Mouse (Mus musculus) CD4-positive naive resting alpha-beta T cell, adult 76 days (primary cell): ENCODE results near the gene Hoxa4. TPM values are rescaled to one million over a fixed set of nuclear protein-coding genes. Genes with fewer than 3 reads are reported as not detected.

ENCODE experiments used
- total RNA-seq: library from RNA; stranded (reverse); gene quantifications from one replicate; pipeline ENCODE4 v1.2.4, GENCODE M21; 2023

The Hoxa4 gene
- total RNA-seq = not detected

GRCm38 (mm10) chr6:52190906-52191810 lies at the start of gene Hoxa4:
Gene Hoxa4 (minus strand): TSS chr6:52191753.

GRCm38 (mm10) chr6:52240389-52241000 lies 48.9 kb upstream of the Hoxa4 start, which contains the start of gene Hoxa10:
Gene Hoxa10 (minus strand): TSS chr6:52240854.

GRCm38 (mm10) chr6:52230516-52231165 lies 39.1 kb upstream of the Hoxa4 start, which contains the start of gene Hoxa9:
Gene Hoxa9 (minus strand): TSS chr6:52231089.

DNA sequence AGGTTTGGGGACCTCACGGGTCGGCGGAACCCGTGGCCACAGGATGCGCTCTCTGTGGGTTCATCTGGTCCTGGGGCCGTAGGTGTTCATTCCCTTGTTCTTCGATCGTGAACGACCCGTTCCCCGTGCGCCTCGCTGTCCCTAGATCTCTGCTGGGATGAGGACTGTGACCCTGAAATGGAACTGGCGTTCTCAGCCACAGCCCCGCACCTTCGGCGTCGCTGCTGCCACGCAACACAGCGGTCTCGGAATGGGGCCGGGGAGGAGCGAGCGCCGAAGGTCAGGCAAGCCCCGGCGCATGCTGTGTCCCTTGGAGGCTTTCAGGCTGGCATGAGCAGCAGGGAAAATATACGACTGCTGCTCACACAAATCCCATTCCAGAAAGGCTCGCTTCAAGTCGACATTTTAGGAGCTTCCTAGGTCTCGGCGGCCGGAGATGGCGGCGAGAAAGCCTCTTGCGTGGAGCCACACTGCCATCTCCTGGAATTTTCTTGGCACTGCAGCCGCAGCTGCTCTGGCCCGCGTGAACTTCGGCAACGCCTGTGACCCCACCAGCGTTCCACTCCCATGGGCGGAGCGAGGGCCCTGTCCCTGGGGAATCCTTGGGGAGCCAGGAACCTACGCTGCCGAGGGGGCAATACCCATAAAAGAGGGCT lies 29.9 kb upstream of the Hoxa4 start, which contains the start of gene Hoxa7:
Gene Hoxa7, minus strand, starts transcription at position 518 of the 656 bp plus-strand sequence.

DNA sequence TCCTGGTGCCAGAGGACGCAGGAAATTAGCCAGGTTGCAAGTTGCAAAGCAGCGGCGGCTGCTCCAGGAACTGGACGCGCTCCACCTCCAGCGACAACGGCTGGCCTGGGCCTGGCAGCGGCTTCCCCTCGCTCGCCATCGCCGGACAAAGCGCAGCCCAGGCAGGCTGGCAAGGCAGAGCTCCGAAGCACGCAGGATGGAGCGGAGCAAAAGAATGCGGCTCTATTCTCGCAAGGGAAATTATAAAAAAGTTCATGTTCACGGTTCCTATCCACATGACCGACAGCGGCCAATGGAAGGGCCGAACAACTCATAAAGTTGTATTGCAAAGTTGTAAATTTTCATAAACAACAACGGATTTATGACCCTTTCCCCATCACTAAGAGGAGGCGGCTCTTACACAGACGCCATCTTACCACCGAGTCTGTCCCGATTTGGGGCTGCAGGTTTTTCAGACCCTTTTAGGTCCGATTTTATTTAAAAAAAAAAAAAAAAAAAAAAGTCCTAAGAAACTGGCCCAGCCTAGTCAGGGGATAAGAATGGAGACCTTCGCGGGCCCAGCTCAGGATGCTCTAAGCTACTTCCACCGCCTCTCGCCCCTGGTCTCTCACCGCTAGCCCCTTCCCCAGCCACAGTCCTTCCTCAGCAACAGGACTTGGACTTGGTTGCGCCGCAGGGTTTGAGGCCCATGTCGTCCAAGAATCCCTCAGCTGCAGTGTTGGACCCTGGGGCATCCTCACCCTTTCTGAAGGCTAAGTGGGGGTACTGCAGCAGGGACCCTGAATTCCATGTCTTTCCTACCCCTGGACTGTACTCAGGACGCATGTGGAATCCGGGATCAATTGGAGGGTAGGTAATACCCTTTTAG lies 21.8 kb upstream of the Hoxa4 start, which contains the start of the genes Hoxa3 and Gm28308:
Gene Hoxa3, minus strand, starts transcription at position 218 of the 868 bp plus-strand sequence.
Gene Gm28308, minus strand, starts transcription at position 221 of the 868 bp plus-strand sequence.

DNA sequence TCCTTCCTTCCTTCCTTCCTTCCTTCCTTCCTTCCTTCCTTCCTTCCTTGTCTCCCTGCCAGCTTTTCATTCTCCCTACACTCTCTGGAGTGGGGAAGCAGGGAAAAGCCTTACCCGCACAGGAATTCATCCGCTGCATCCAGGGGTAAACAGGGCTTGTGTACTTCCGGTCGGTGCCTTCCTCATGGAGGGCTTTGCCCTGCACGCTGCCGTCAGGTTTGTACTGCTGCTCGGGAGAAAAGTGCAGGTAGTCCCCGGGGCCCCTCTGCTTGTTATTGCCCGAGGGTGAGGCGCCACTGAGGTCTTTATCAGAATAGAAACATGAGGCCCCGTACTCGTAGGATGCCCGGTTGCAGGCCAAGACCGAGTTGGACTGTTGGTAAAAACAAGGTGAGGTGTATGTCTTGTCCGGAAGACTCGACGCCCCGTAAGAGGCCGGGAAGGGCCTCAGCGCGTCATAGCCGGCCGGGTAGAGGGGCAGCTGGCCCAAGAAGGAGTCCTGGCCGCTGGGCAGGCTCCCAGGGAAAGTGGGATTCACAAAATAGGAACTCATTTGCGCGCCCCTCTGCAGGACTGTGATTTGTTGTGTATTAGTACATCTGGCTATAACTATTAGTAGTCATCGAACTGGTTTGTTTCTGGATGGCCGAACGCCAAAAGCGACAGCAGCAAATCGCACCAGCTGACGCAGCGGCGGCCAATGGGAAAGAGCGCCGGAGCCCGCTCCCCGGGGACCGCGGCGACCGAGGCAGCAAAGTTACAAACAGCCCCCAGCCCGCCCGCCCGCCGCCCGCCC lies 16.7 kb upstream of the Hoxa4 start, which contains the start of gene Hoxa6:
Gene Hoxa6, minus strand, starts transcription at position 651 of the 796 bp plus-strand sequence.

DNA sequence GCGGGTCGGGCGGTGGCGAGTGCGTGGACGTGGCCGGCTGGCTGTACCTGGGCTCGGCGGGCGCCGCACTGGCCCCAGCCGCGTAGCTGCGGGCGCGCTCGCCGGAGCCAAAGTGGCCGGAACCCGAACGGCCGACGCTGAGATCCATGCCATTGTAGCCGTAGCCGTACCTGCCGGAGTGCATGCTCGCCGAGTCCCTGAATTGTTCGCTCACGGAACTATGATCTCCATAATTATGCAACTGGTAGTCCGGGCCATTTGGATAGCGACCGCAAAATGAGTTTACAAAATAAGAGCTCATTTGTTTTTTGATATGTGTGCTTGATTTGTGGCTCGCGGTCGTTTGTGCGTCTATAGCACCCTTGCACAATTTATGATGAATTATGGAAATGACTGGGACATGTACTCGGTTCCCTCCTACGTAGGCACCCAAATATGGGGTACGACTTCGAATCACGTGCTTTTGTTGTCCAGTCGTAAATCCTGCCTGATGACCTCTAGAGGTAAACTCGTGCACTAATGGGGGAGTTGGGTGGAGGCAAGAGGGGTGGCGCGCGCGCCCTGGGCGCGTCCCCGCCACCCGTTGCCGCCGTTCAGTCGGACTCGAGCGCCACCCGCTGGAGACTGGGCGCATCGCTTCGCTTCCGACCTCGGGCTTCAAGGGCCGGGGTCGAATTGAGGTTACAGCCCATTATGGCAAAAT lies 12.6 kb upstream of the Hoxa4 start, which contains the start of gene Hoxa5:
Gene Hoxa5, minus strand, starts transcription at position 538 of the 703 bp plus-strand sequence.

DNA sequence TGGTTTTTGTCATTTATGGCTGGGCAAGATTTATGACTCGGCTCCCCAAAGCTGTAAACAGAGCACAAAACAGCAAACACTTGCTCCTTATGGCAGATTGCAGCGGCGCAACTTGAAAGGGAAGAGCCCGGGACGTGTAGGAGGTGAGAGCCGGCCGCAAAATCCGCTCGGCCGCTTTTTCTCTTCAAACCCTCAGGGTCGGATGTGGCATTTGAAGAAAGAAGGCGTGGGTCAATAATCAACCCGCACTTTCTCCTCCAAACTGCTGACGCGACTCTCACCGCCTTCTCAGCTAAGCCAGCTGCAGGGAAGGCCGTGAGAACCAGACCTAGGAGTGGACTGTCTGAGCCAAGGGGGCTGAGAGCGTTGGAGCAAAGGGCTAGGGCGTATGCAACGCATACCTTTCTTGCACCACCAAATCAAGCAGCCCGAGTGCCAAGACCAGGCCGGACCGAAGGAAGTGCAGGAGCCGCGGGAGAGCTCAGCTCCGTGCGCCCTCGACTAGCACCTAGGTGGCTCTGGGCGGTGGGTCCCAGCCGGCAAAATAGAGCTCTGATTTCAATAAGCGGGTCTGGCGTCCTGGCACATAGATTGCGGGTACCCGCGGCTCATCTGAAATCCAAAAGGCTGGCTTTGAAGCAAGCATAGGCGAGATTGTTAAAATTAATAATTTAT lies 14.4 kb downstream of the Hoxa4 start, which contains the start of gene 5730596B20Rik:
Gene 5730596B20Rik, plus strand, starts transcription at position 438 of the 675 bp plus-strand sequence.

GRCm38 (mm10) chr6:52164626-52165440 lies 26.7 kb downstream of the Hoxa4 start, which contains the start of gene Hoxa2:
Gene Hoxa2 (minus strand): TSS chr6:52164831.

DNA sequence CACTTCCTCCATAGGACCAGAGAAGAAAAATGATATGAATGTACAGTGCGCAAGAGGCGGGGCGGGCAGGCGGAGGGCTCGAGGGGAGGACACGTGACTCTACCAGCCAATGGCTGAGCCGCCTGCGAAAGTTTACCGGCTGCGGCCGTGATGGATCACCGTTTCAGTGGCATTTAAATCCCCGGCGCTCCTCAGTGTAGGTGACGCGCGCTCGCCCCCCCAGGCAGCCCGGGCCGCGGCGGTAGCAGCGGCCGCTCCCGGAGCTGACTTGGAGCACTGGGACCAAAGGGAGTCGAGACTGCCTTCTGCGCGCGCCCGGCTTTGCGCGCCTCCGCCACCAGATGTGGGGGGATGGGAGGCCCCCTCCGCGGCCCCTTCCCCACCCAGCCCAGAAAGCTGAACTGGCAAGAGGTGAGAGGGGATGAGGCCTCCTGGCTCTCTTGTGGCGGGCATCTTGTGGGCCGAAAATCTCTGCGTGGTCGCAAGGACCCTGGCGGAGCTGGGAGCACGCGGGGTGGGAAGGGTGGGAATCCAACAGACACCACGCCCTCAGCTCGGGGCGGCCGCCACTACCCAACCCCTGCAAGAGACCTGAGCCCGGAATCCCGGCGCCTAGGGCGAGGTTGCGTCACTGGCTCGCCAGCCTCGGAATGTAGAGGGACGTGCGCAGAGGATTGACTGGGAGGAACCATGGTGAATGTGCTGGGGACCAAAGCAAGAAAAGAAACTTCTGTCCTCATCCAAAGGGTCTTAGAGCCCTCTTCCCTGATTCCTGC lies 33.1 kb downstream of the Hoxa4 start, which contains the start of gene Hoxa1:
Gene Hoxa1, minus strand, starts transcription at position 42 of the 776 bp plus-strand sequence.

Other genes starting within 250 kb of the Hoxa4 start
- 15.0 TPM for gene Skap2, start 179.2 kb downstream of the Hoxa4 start, total RNA-seq
- not detected for gene Hoxa1, start 33.4 kb downstream of the Hoxa4 start, total RNA-seq
- gene Hoxa2, start 26.9 kb downstream of the Hoxa4 start, total RNA-seq = not detected
- gene 5730596B20Rik, start 14.3 kb downstream of the Hoxa4 start, total RNA-seq = not detected
- not detected for gene Hoxa5, start 12.8 kb upstream of the Hoxa4 start, total RNA-seq
- gene Hoxa6, start 17.0 kb upstream of the Hoxa4 start, total RNA-seq = not detected
- 0.23 TPM for gene Hoxa3, start 21.6 kb upstream of the Hoxa4 start, total RNA-seq
- not detected for gene Gm28308, start 21.6 kb upstream of the Hoxa4 start, total RNA-seq
- not detected for gene Hoxa7, start 30.1 kb upstream of the Hoxa4 start, total RNA-seq
- gene Hoxa9, start 39.3 kb upstream of the Hoxa4 start, total RNA-seq = not detected
- not detected for gene Hoxa10, start 49.1 kb upstream of the Hoxa4 start, total RNA-seq
- not detected for gene Hoxa11, start 54.1 kb upstream of the Hoxa4 start, total RNA-seq
- not detected for gene Hoxa13, start 69.1 kb upstream of the Hoxa4 start, total RNA-seq
- 1.7 TPM for gene Evx1, start 121.7 kb upstream of the Hoxa4 start, total RNA-seq